Comparison of ENCODE assay signal across 9 mouse cellular contexts in the genomic region with DNA sequence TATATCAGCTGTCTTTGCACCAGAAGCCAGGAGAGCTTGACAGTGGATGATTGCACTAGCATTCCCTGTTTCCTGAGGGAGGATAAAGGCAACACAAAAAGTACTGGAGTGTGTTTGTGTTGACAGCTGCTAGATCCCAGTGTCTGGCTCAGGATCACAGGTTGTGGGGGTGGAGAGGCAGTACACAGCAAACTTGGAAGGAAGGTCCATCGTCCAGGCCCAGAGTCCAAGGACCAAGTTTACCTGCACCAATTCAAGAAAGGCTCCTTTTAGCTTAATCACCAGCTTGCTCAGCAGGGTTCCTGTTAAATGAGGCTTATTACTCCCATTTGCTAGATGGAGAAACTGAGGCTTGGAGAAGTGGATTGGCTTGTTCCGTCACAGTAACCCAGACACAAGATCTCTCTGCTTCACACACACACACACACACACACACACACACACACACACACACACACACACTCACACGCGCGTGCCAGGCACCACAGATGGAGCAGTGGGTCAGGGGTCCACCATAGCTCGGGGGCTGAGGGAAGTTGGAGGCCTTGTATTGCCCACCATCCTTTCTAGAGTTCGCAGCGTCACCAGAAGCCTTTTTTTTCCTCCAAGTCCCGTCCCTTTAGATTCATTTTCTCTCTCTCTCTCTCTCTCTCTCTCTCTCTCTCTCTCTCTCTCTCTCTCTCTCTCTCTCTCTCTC. TPM values are rescaled to one million over a fixed set of nuclear protein-coding genes. Genes with fewer than 3 reads are reported as not detected.
A peak's percentile ranks its signal among the peaks of the same experiment; 100 is the strongest.
DNase-seq lines count a peak whose midpoint lies in the region; ATAC-seq and TF ChIP-seq lines count a peak whose summit lies in the region.
"Had no signal": no experiment of that assay in that cellular context is flagged by ENCODE, and none has a peak within 500 bp of the region (broad histone marks: within the 10 kb centered on the region; RNA-seq: fewer than 3 reads in every experiment).

No protein-coding gene starts in this region.

- H3K4me3 ChIP-seq in lung, postnatal 0 days (ENCODE audit: low read depth, low read length), result peak overlapping the region; percentile 39; the same call in 1 of the 2 replicates
- peak overlapping the region; percentile 40 for H3K4me3 ChIP-seq in hindbrain, embryonic 16.5 days (ENCODE audit: low read length)
- peak overlapping the region; percentile 50 for H3K4me3 ChIP-seq in limb, embryonic 13.5 days
- peak overlapping the region; percentile 46; the same call in 1 of the 2 replicates for H3K4me3 ChIP-seq in stomach, postnatal 0 days (ENCODE audit: low read depth, low read length)
- no peak overlapping the region for H3K4me3 ChIP-seq in gastrocnemius, adult 2 months

- H3K9ac ChIP-seq in lung, postnatal 0 days (replicated peaks; ENCODE audit: low read depth), result no peak overlapping the region
- H3K9ac ChIP-seq in hindbrain, embryonic 16.5 days (ENCODE audit: low read depth, low read length), result peak overlapping the region; percentile 47
- peak overlapping the region; percentile 64 for H3K9ac ChIP-seq in limb, embryonic 13.5 days
- H3K9ac ChIP-seq in stomach, postnatal 0 days (ENCODE audit: low read length), result no peak overlapping the region
- H3K9ac ChIP-seq: liver, embryonic 13.5 days had no signal

- H3K4me1 ChIP-seq in lung, postnatal 0 days (ENCODE audit: insufficient read depth, low read depth, low read length), result no peaks in the 10 kb centered on the region
- peaks cover 10% of the 10 kb centered on the region; the same call in 1 of the 2 replicates for H3K4me1 ChIP-seq in hindbrain, embryonic 16.5 days (ENCODE audit: control insufficient read depth, insufficient read depth, low read depth, low read length)
- H3K4me1 ChIP-seq in limb, embryonic 13.5 days, result peaks cover 11% of the 10 kb centered on the region
- 0 out of 2 replicates have a peak, but pooled peaks cover 3% of the 10 kb centered on the region for H3K4me1 ChIP-seq in stomach, postnatal 0 days (replicated peaks; ENCODE audit: control insufficient read depth, insufficient read depth)
- H3K4me1 ChIP-seq: liver, embryonic 13.5 days had no signal

- WGBS in lung, postnatal 0 days, result 46% methylated on average over 6 of the region's 9 CpGs
- 26% methylated on average over 9 of the region's 9 CpGs for WGBS in hindbrain, embryonic 16.5 days
- WGBS in limb, embryonic 13.5 days, result 29% methylated on average over 8 of the region's 9 CpGs
- WGBS in stomach, postnatal 0 days, result 34% methylated on average over 9 of the region's 9 CpGs

- no peak overlapping the region for H3K27ac ChIP-seq in lung, postnatal 0 days (ENCODE audit: low read length)
- H3K27ac ChIP-seq in hindbrain, embryonic 16.5 days (ENCODE audit: low read depth, low read length), result peak overlapping the region; percentile 39; the same call in 1 of the 2 replicates
- no peak overlapping the region for H3K27ac ChIP-seq in limb, embryonic 13.5 days
- H3K27ac ChIP-seq in stomach, postnatal 0 days (replicated peaks), result no peak overlapping the region
- no peak overlapping the region for H3K27ac ChIP-seq in gastrocnemius, adult 2 months
- H3K27ac ChIP-seq: liver, embryonic 13.5 days had no signal

- no peak for ATAC-seq in lung, postnatal 0 days
- peak; percentile 54; the same call in 1 of the 2 replicates for ATAC-seq in hindbrain, embryonic 16.5 days
- ATAC-seq in limb, embryonic 13.5 days (ENCODE audit: low FRiP score, low read depth), result 0 out of 2 replicates have a peak, but pooled peaks have one; percentile 24
- no peak for ATAC-seq in stomach, postnatal 0 days (ENCODE audit: low FRiP score, low TSS enrichment)

- no peak for TF ChIP-seq EP300 in lung, postnatal 0 days (IDR thresholded peaks at IDR 0.05)
- TF ChIP-seq EP300 in stomach, postnatal 0 days (optimal IDR thresholded peaks at IDR 0.05), result no peak

- no peaks in the 10 kb centered on the region for H3K27me3 ChIP-seq in lung, postnatal 0 days (replicated peaks; ENCODE audit: insufficient read depth, low read length)
- no peaks in the 10 kb centered on the region for H3K27me3 ChIP-seq in hindbrain, embryonic 16.5 days (replicated peaks; ENCODE audit: control insufficient read depth, insufficient read depth, low read length)
- peaks cover 20% of the 10 kb centered on the region; the same call in 1 of the 2 replicates for H3K27me3 ChIP-seq in limb, embryonic 13.5 days
- no peaks in the 10 kb centered on the region for H3K27me3 ChIP-seq in stomach, postnatal 0 days (ENCODE audit: control insufficient read depth, insufficient read depth, low read length)

- no peak for DNase-seq in lung, postnatal 0 days (ENCODE audit: low spot score)
- no peak for DNase-seq in lung, adult 18-20 months
- no peak for DNase-seq in stomach, postnatal 0 days (ENCODE audit: low spot score)
- DNase-seq in gastrocnemius, adult 2 months, result no peak
- DNase-seq in natural killer cell, adult 2 months (ENCODE audit: low spot score in 2 of 2), result no peak
- no peak for DNase-seq in cerebellum, adult 9-10 months
- DNase-seq: liver, embryonic 13.5 days had no signal

- no peak for TF ChIP-seq CTCF in lung, postnatal 0 days (IDR thresholded peaks at IDR 0.05)
- TF ChIP-seq CTCF in stomach, postnatal 0 days (IDR thresholded peaks at IDR 0.05; ENCODE audit: low read depth), result no peak
- no peak for TF ChIP-seq CTCF in gastrocnemius, adult 2 months (IDR thresholded peaks at IDR 0.05)

- H3K4me2 ChIP-seq in lung, postnatal 0 days (replicated peaks; ENCODE audit: low read depth, low read length), result peak overlapping the region; percentile 83
- H3K4me2 ChIP-seq in hindbrain, embryonic 16.5 days (ENCODE audit: low read length), result peak overlapping the region; percentile 64
- H3K4me2 ChIP-seq in limb, embryonic 13.5 days (replicated peaks), result peak overlapping the region; percentile 79
- H3K4me2 ChIP-seq in stomach, postnatal 0 days (replicated peaks; ENCODE audit: low read depth), result peak overlapping the region; percentile 75

- no peaks in the 10 kb centered on the region for H3K9me3 ChIP-seq in lung, postnatal 0 days (ENCODE audit: low read length)
- H3K9me3 ChIP-seq in hindbrain, embryonic 16.5 days (ENCODE audit: control insufficient read depth, low read length), result no peaks in the 10 kb centered on the region
- H3K9me3 ChIP-seq in limb, embryonic 13.5 days, result no peaks in the 10 kb centered on the region
- H3K9me3 ChIP-seq in stomach, postnatal 0 days (ENCODE audit: control insufficient read depth, low read length), result no peaks in the 10 kb centered on the region
- H3K9me3 ChIP-seq: liver, embryonic 13.5 days had no signal

- intact Hi-C loops in gastrocnemius, adult 2 months (cut with DNase I), result no loop called here

- H3K36me3 ChIP-seq in lung, postnatal 0 days (ENCODE audit: insufficient read depth, low read length), result no peaks in the 10 kb centered on the region
- no peaks in the 10 kb centered on the region for H3K36me3 ChIP-seq in hindbrain, embryonic 16.5 days (ENCODE audit: control insufficient read depth, insufficient read depth, low read length)
- H3K36me3 ChIP-seq in limb, embryonic 13.5 days, result no peaks in the 10 kb centered on the region
- H3K36me3 ChIP-seq in stomach, postnatal 0 days (ENCODE audit: control insufficient read depth, insufficient read depth, low read length), result no peaks in the 10 kb centered on the region
- H3K36me3 ChIP-seq: liver, embryonic 13.5 days had no signal

RNA-seq across cellular contexts. Expression of gene Pax8, which starts 45.3 kb away (rescaled TPM):
- polyA plus RNA-seq in lung, postnatal 0 days (2015; fragmentation: Nextera tagmentation; extraction: Ambion mirVana), result not detected in 2 replicates
- 21.2 and 24.0 TPM in 2 replicates for polyA plus RNA-seq in hindbrain, embryonic 16.5 days (2015; fragmentation: Nextera tagmentation; extraction: Ambion mirVana)
- not detected in 2 replicates for polyA plus RNA-seq in limb, embryonic 13.5 days (2015; fragmentation: Nextera tagmentation; extraction: Ambion mirVana)
- polyA plus RNA-seq in stomach, postnatal 0 days (2015; fragmentation: Nextera tagmentation; extraction: Ambion mirVana), result 0.08 and 0.15 TPM in 2 replicates
- total RNA-seq in gastrocnemius, adult 2 months (2021), result not detected

Comparison
In these comparisons a context has a peak if more than half of its experiments do, and no peak if none do; other contexts are left out.
1. ATAC-seq: peak in hindbrain, embryonic 16.5 days (single experiment) and limb, embryonic 13.5 days (single experiment); none in lung, postnatal 0 days (single experiment) and stomach, postnatal 0 days (single experiment).
2. H3K9ac ChIP-seq: peak in hindbrain, embryonic 16.5 days (single experiment) and limb, embryonic 13.5 days (single experiment); none in lung, postnatal 0 days (single experiment) and stomach, postnatal 0 days (single experiment).
3. RNA of gene Pax8, which starts 45.3 kb away (polyA plus RNA-seq): 21.2 to 24.0 TPM in hindbrain, embryonic 16.5 days; 0.08 to 0.15 TPM in stomach, postnatal 0 days, not detected in lung, postnatal 0 days and not detected in limb, embryonic 13.5 days; every median in the first group is over 10 times any median in the second.
4. Peak in every context shown above with its lines, with median percentiles within 50 percentile points of each other: H3K4me2 ChIP-seq.